Mouse (Mus musculus) heart, embryonic 14.5 days (tissue): Measurements from ENCODE around the gene Tfcp2. TPM values are rescaled to one million over a fixed set of nuclear protein-coding genes. Genes with fewer than 3 reads are reported as not detected.

Experiments
- ATAC-seq: fragments of 200-750 bp; cut with Nextera tagmentation; 2 replicates; pipeline ENCODE4 v1.8.0; 2017; ENCODE audit warnings: low read depth, moderate TSS enrichment; ENCODE audit not compliant: insufficient number of reproducible peaks, insufficient read depth, low FRiP score
- H3K27ac ChIP-seq, 2 experiments: fragments of 200-500 bp in 1 of 2; fragments of 300-500 bp in 1 of 2; sonication (generic) in 1 of 2; replicated peaks in 1 of 2; 2 replicates each; pipeline ENCODE4 v1.5.1; 2012 to 2014; ENCODE audit warnings: low read depth in 2 of 2, low read length in 2 of 2, control low read depth in 1 of 2, mild to moderate bottlenecking in 1 of 2, mixed read lengths in 1 of 2; ENCODE audit not compliant: control insufficient read depth in 1 of 2, insufficient read depth in 1 of 2
- H3K27me3 ChIP-seq: fragments of 300-500 bp; sonication (generic); 2 replicates; pipeline ENCODE4 v1.6.1; 2014; ENCODE audit warnings: mild to moderate bottlenecking, low read length, control low read depth; ENCODE audit not compliant: control insufficient read depth, insufficient read depth
- H3K36me3 ChIP-seq: fragments of 300-500 bp; sonication (generic); 2 replicates; pipeline ENCODE4 v1.6.1; 2014; ENCODE audit warnings: mild to moderate bottlenecking, control low read depth, low read length, mixed read lengths; ENCODE audit not compliant: control insufficient read depth, insufficient read depth
- H3K4me1 ChIP-seq, 2 experiments: fragments of 200-500 bp in 1 of 2; fragments of 300-500 bp in 1 of 2; sonication (generic) in 1 of 2; 2 replicates each; pipeline ENCODE4 v1.6.1; 2012 to 2014; ENCODE audit warnings: low read length in 2 of 2, control low read depth in 1 of 2, mixed read lengths in 1 of 2; ENCODE audit not compliant: control insufficient read depth in 2 of 2, insufficient read depth in 2 of 2
- H3K4me2 ChIP-seq: fragments of 300-500 bp; sonication (generic); 2 replicates; pipeline ENCODE4 v1.6.1; 2014; ENCODE audit warnings: mild to moderate bottlenecking, low read length
- H3K4me3 ChIP-seq, 2 experiments: fragments of 200-500 bp in 1 of 2; fragments of 300-500 bp in 1 of 2; sonication (generic) in 1 of 2; 2 replicates each; pipeline ENCODE4 v1.5.1; 2012 to 2014; ENCODE audit warnings: low read length in 2 of 2, mild to moderate bottlenecking in 2 of 2, control low read depth in 1 of 2, low read depth in 1 of 2, moderate library complexity in 1 of 2; ENCODE audit not compliant: control insufficient read depth in 1 of 2, insufficient read depth in 1 of 2
- H3K9ac ChIP-seq: fragments of 300-500 bp; sonication (generic); 2 replicates; pipeline ENCODE4 v1.6.1; 2014; ENCODE audit warnings: mild to moderate bottlenecking, low read length
- H3K9me3 ChIP-seq: fragments of 300-500 bp; sonication (generic); 2 replicates; pipeline ENCODE4 v1.6.1; 2016; ENCODE audit warnings: low read length, control low read depth; ENCODE audit not compliant: control insufficient read depth
- WGBS: fragments of 180-500 bp; shearing (Covaris S2); extraction: QIAGEN DNeasy Blood & Tissue Kit; methylation state at CpG from one replicate; pipeline ENCODE4 v1.1.7; 2014; 5-methylcytosine and 5-hydroxymethylcytosine counted together
- polyA plus RNA-seq: library from polyadenylated mRNA; unstranded; fragments of >200 nt; fragmentation: Nextera tagmentation; extraction: Ambion mirVana; gene quantifications from 2 replicates; pipeline ENCODE4 v1.2.1, GENCODE M21; 2014

The Tfcp2 gene
- polyA plus RNA-seq, 1 experiment from 2014 or later: 17.1 TPM

- no peak overlapping the region for H3K4me2 ChIP-seq
- H3K36me3 ChIP-seq: peaks cover 24% of the 10 kb centered on the region; the same call in 1 of the 2 replicates
- H3K27ac ChIP-seq: no peak overlapping the region
- WGBS: 91% methylated on average over 6 of the region's 6 CpGs
- no peak overlapping the region for H3K9ac ChIP-seq
- no peaks in the 10 kb centered on the region for H3K9me3 ChIP-seq
- H3K4me1 ChIP-seq: peaks cover 6 to 14% of the 10 kb centered on the region in 2 experiments
- H3K27me3 ChIP-seq: no peaks in the 10 kb centered on the region
- H3K4me3 ChIP-seq: no peak overlapping the region
- no peak for ATAC-seq
These were observed 24.6 kb upstream of the Tfcp2 start for GRCm38 (mm10) chr15:100576392-100576791.

DNA sequence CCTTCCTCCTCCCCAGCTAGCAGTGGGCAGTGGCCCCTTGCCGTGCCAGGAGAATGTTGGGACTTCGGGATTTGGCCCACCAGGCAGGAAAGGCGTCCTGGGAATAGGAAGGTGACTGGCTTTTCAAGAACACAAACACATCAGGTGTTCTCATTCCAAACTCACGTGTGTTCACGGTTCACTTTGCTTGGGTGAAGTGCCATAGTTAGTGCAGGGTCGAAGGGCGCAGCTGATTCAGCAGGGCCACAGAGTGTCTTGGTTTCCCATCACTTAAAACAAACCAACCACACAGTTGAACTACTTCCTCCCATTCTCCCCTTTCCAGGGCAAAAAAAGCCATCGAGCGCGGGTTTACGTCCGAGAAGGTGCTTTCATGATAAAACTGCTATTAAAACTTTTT is 23.6 kb upstream of the Tfcp2 start:
- Histone ChIP-seq H3K36me3 (peaks cover 20% of the 10 kb centered on the region; the same call in 1 of the 2 replicates), H3K27ac (no peak overlapping the region), H3K27me3 (no peaks in the 10 kb centered on the region), H3K4me2 (no peak overlapping the region), H3K9me3 (no peaks in the 10 kb centered on the region), H3K4me1 (peaks cover 6 to 14% of the 10 kb centered on the region in 2 experiments), H3K4me3 (no peak overlapping the region), H3K9ac (no peak overlapping the region)
- 80% methylated on average over 12 of the region's 12 CpGs for WGBS
- no peak for ATAC-seq

GRCm38 (mm10) chr15:100574378-100574777 is 22.6 kb upstream of the Tfcp2 start:
- Histone ChIP-seq H3K4me1 (peaks cover 6 to 14% of the 10 kb centered on the region in 2 experiments), H3K4me3 (no peak overlapping the region), H3K27ac (peak overlapping the region; percentile 15 to 42; a peak in 2 of 4 replicates), H3K4me2 (peak overlapping the region; percentile 22; the same call in 1 of the 2 replicates), H3K9me3 (no peaks in the 10 kb centered on the region), H3K27me3 (no peaks in the 10 kb centered on the region), H3K36me3 (0 out of 2 replicates have a peak, but pooled peaks cover 12% of the 10 kb centered on the region), H3K9ac (peak overlapping the region; percentile 18; the same call in 1 of the 2 replicates)
- 54% methylated on average over 2 of the region's 2 CpGs for WGBS
- no peak for ATAC-seq

DNA sequence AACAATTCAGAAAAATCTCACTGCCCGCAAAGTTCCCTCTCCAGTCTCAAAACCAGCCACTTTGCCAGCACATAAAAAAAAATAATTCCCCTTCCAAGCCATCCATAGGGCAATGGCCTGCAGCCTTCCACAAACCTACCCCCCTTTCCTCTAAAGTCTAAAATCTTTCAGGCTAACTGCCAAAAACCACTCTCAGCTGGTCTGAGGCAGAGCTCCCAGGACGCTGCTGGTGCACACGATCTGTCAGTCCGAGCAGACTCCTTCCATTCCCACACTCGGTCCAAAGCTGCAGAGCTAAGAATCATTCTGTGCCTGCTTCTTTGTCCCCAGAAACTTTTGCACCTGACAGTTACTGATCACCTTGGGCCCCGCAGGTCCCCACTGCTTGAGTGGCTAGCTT is 22.1 kb upstream of the Tfcp2 start:
- Histone ChIP-seq H3K9ac (peak overlapping the region; percentile 18; the same call in 1 of the 2 replicates), H3K36me3 (0 out of 2 replicates have a peak, but pooled peaks cover 12% of the 10 kb centered on the region), H3K27ac (peak overlapping the region; percentile 15 to 42; a peak in 2 of 4 replicates), H3K4me2 (peak overlapping the region; percentile 22; the same call in 1 of the 2 replicates), H3K4me3 (no peak overlapping the region), H3K4me1 (peaks cover 6 to 14% of the 10 kb centered on the region in 2 experiments), H3K27me3 (no peaks in the 10 kb centered on the region), H3K9me3 (no peaks in the 10 kb centered on the region)
- WGBS: 17% methylated on average over 6 of the region's 6 CpGs
- ATAC-seq: peak; percentile 35; the same call in 1 of the 2 replicates

GRCm38 (mm10) chr15:100569239-100569638 is 17.4 kb upstream of the Tfcp2 start:
- no peak overlapping the region for H3K9ac ChIP-seq
- no peak overlapping the region for H3K27ac ChIP-seq
- 65% methylated on average over 3 of the region's 3 CpGs for whole genome bisulfite sequencing

GRCm38 (mm10) chr15:100566531-100566930 is 14.7 kb upstream of the Tfcp2 start:
- Histone ChIP-seq H3K4me1 (no peaks in the 10 kb centered on the region), H3K9me3 (no peaks in the 10 kb centered on the region), H3K36me3 (no peaks in the 10 kb centered on the region), H3K4me2 (no peak overlapping the region), H3K27ac (no peak overlapping the region), H3K4me3 (no peak overlapping the region), H3K27me3 (no peaks in the 10 kb centered on the region), H3K9ac (no peak overlapping the region)
- 67% methylated on average over 2 of the region's 2 CpGs for WGBS
- ATAC-seq: no peak

More at GRCm38 (mm10) chr15:100569239-100569638, 17.4 kb upstream of the Tfcp2 start:
- no peak for ATAC-seq
- H3K27me3 ChIP-seq: no peaks in the 10 kb centered on the region
- H3K9me3 ChIP-seq: no peaks in the 10 kb centered on the region
- peaks cover 6 to 11% of the 10 kb centered on the region in 2 experiments for H3K4me1 ChIP-seq
- H3K4me2 ChIP-seq: no peak overlapping the region
- no peaks in the 10 kb centered on the region for H3K36me3 ChIP-seq
- no peak overlapping the region for H3K4me3 ChIP-seq

DNA sequence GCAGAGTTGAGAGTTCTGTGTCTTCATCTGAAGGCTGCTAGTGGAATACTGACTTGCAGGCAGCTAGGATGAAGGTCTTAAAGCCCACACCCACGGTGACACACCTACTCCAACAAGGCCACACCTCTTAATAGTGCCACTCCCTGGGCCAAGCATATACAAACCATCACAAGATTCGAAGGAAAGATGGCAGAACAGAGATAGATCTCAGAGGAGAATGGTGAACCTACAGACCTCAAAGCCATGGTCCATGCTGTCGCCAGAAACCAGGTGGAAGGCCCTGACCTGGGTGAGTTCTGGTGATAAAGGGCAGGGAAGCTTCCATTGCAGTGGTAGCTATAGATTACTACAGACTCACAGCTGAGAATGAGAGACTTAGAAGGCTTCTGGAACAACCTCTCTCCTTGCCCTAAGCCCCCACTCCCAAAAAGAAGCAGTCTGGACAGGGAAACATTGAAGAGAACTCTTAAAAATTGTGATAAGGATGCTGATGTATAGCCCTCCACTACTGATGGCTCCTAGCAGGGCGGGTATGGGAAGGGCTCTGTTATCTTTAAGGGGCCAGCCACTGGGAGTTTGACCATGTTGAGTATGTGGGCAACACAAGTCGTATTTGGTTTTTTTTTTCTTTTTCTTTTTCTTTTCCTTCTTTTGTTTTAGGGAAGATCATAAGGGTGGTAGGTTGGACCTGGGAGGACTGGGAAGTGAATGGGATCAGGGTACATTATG is 6.1 kb upstream of the Tfcp2 start:
- H3K4me2 ChIP-seq: no peak overlapping the region
- H3K4me3 ChIP-seq: no peak overlapping the region
- no peak overlapping the region for H3K27ac ChIP-seq
- no peaks in the 10 kb centered on the region for H3K9me3 ChIP-seq
- 68% methylated on average over 5 of the region's 5 CpGs for WGBS
- ATAC-seq: no peak
- no peaks in the 10 kb centered on the region for H3K27me3 ChIP-seq
- peaks cover 8 to 10% of the 10 kb centered on the region in 2 experiments for H3K4me1 ChIP-seq
- H3K36me3 ChIP-seq: no peaks in the 10 kb centered on the region
- no peak overlapping the region for H3K9ac ChIP-seq
